Mouse (Mus musculus): ENCODE measurements around the gene Gid8. TPM values are rescaled to one million over a fixed set of nuclear protein-coding genes. Genes with fewer than 3 reads are reported as not detected.

Gene Gid8
- total and polyA plus RNA-seq, 3 experiments: 52.8 to 65.5 TPM; not detected in 1

- Histone ChIP-seq H3K36me3 (ENCODE audit: control insufficient read depth in 1 of 2, insufficient read depth in 2 of 2, low read length in 2 of 2) (peaks cover 0 to 56% of the 10 kb centered on the region in 2 experiments; a peak in 2 of 4 replicates), H3K9ac (ENCODE audit: control insufficient read depth, low read depth, low read length, poor library complexity, severe bottlenecking) (peak overlapping the region; percentile 75), H3K9me3 (replicated peaks; ENCODE audit: insufficient read depth, low read length) (no peaks in the 10 kb centered on the region), H3K4me3 (ENCODE audit: control insufficient read depth in 1 of 2, insufficient read depth in 1 of 2, low read depth in 2 of 2, low read length in 2 of 2) (peak overlapping the region; percentile 3 to 16; a peak in 2 of 4 replicates), H3K4me1 (ENCODE audit: control insufficient read depth in 1 of 2, insufficient read depth in 2 of 2, low read length in 2 of 2) (peaks cover 25 to 65% of the 10 kb centered on the region in 2 experiments), H3K27me3 (ENCODE audit: control insufficient read depth in 1 of 2, insufficient read depth in 2 of 2, low read length in 2 of 2) (no peaks in the 10 kb centered on the region), H3K79me2 (ENCODE audit: control insufficient read depth, insufficient read depth, low read length, poor library complexity) (peaks cover 4% of the 10 kb centered on the region; the same call in 1 of the 2 replicates), H3K27ac (ENCODE audit: control insufficient read depth, low read depth, low read length) (peak overlapping the region; percentile 91)
- DNase-seq (ENCODE audit: low read depth, low spot score): peak; percentile 87
- TF ChIP-seq POLR2A (IDR thresholded peaks at IDR 0.05; ENCODE audit: control insufficient read depth in 1 of 2, insufficient read depth in 1 of 2, low read depth in 1 of 2, low read length in 2 of 2, poor library complexity in 1 of 2) (peak; percentile 24 to 73; a peak in 2 of 4 replicates), HCFC1 (IDR thresholded peaks at IDR 0.05; ENCODE audit: low read depth, low read length) (peak; percentile 58; the same call in 1 of the 2 replicates), ZC3H11A (IDR thresholded peaks at IDR 0.05; ENCODE audit: low read depth, low read length) (no peak), SMC3 (IDR thresholded peaks at IDR 0.05; ENCODE audit: low read depth, low read length) (no peak; the same call in 1 of the 2 replicates), USF1 (IDR thresholded peaks at IDR 0.05; ENCODE audit: low read depth, low read length) (peak; percentile 98), TBP (IDR thresholded peaks at IDR 0.05; ENCODE audit: low read depth, low read length) (peak; percentile 51; the same call in 1 of the 2 replicates), NELFE (IDR thresholded peaks at IDR 0.05; ENCODE audit: low read depth, low read length) (peak; percentile 37), EP300 (IDR thresholded peaks at IDR 0.05; ENCODE audit: low read depth in 1 of 2, low read length in 2 of 2) (0 out of 4 replicates have a peak, but pooled peaks of 1 of the 2 experiments have one; percentile 29), USF2 (IDR thresholded peaks at IDR 0.05; ENCODE audit: borderline replicate concordance in 1 of 2, insufficient read depth in 1 of 2, low read depth in 1 of 2, low read length in 2 of 2) (peak; percentile 61 to 87; a peak in 3 of 4 replicates), MEF2A (IDR thresholded peaks at IDR 0.05; ENCODE audit: extremely low read depth, insufficient replicate concordance, low read depth, low read length, poor library complexity, severe bottlenecking) (no peak), MYC (IDR thresholded peaks at IDR 0.05; ENCODE audit: low read depth, low read length) (peak; percentile 83; the same call in 1 of the 2 replicates), RAD21 (IDR thresholded peaks at IDR 0.05; ENCODE audit: low read depth, low read length) (no peak), MXI1 (IDR thresholded peaks at IDR 0.05; ENCODE audit: low read depth, low read length) (peak; percentile 71; the same call in 1 of the 2 replicates), ELF1 (IDR thresholded peaks at IDR 0.05; ENCODE audit: low read depth, low read length) (peak; percentile 64; the same call in 1 of the 2 replicates), ZMIZ1 (IDR thresholded peaks at IDR 0.05; ENCODE audit: low read depth, low read length) (0 out of 2 replicates have a peak, but pooled peaks have one; percentile 43), TCF12 (IDR thresholded peaks at IDR 0.05; ENCODE audit: low read depth, low read length) (0 out of 2 replicates have a peak, but pooled peaks have one; percentile 21), MAX (IDR thresholded peaks at IDR 0.05; ENCODE audit: low read length) (peak; percentile 97), NRF1 (IDR thresholded peaks at IDR 0.05; ENCODE audit: insufficient read depth, low read depth, low read length, poor library complexity, severe bottlenecking) (peak; percentile 48; the same call in 1 of the 2 replicates)
Observed at GRCm38 (mm10) chr2:180726658-180727442, 16.9 kb downstream of the Gid8 start.

Data from MEL (cell line).